Mouse (Mus musculus) liver, embryonic 13.5 days (tissue): ENCODE data around the gene Abcc4. TPM values are rescaled to one million over a fixed set of nuclear protein-coding genes. Genes with fewer than 3 reads are reported as not detected.
A peak's percentile ranks its signal among the peaks of the same experiment; 100 is the strongest.

Experiments used
- ATAC-seq: fragments of 200-750 bp; cut with Nextera tagmentation; 2 replicates; pipeline ENCODE4 v1.8.0; 2017; ENCODE audit warnings: low read depth, mild to moderate bottlenecking, moderate number of reproducible peaks, moderate library complexity
- DNase-seq: peaks from one replicate; pipeline ENCODE4 v3.0.0; 2022
- H3K27ac ChIP-seq: fragments of 300-500 bp; sonication (generic); 2 replicates; pipeline ENCODE4 v1.5.1; 2015; ENCODE audit warnings: moderate library complexity, mild to moderate bottlenecking, inconsistent platforms
- H3K27me3 ChIP-seq: fragments of 300-500 bp; sonication (generic); 2 replicates; pipeline ENCODE4 v1.6.1; 2015; ENCODE audit warnings: mild to moderate bottlenecking, inconsistent platforms
- H3K36me3 ChIP-seq: fragments of 300-500 bp; sonication (generic); 2 replicates; pipeline ENCODE4 v1.6.1; 2015; ENCODE audit warnings: mild to moderate bottlenecking, inconsistent platforms
- H3K4me1 ChIP-seq: fragments of 300-500 bp; sonication (generic); replicated peaks from 2 replicates; pipeline ENCODE4 v1.6.1; 2015; ENCODE audit warnings: inconsistent platforms
- H3K4me2 ChIP-seq: fragments of 300-500 bp; sonication (generic); 2 replicates; pipeline ENCODE4 v1.6.1; 2015; ENCODE audit warnings: inconsistent platforms, mild to moderate bottlenecking, moderate library complexity
- H3K4me3 ChIP-seq: fragments of 300-500 bp; sonication (generic); replicated peaks from 2 replicates; pipeline ENCODE4 v1.5.1; 2015; ENCODE audit warnings: mild to moderate bottlenecking, inconsistent platforms
- H3K9ac ChIP-seq: fragments of 300-500 bp; sonication (generic); 2 replicates; pipeline ENCODE4 v1.6.1; 2015; ENCODE audit warnings: mild to moderate bottlenecking, inconsistent platforms
- H3K9me3 ChIP-seq: fragments of 300-500 bp; sonication (generic); replicated peaks from 2 replicates; pipeline ENCODE4 v1.6.1; 2016; ENCODE audit warnings: inconsistent platforms
- WGBS: fragments of 180-500 bp; shearing (Covaris S2); methylation state at CpG from one replicate; pipeline ENCODE4 v1.1.7; 2015; ENCODE audit not compliant: insufficient replicate concordance; 5-methylcytosine and 5-hydroxymethylcytosine counted together
- polyA plus RNA-seq: library from polyadenylated mRNA; unstranded; fragments of >200 nt; fragmentation: Nextera tagmentation; extraction: Ambion mirVana; gene quantifications from 2 replicates; pipeline ENCODE4 v1.2.1, GENCODE M21; 2015

Abcc4 gene
- polyA plus RNA-seq: 1.7 and 2.4 TPM in 2 replicates

DNA sequence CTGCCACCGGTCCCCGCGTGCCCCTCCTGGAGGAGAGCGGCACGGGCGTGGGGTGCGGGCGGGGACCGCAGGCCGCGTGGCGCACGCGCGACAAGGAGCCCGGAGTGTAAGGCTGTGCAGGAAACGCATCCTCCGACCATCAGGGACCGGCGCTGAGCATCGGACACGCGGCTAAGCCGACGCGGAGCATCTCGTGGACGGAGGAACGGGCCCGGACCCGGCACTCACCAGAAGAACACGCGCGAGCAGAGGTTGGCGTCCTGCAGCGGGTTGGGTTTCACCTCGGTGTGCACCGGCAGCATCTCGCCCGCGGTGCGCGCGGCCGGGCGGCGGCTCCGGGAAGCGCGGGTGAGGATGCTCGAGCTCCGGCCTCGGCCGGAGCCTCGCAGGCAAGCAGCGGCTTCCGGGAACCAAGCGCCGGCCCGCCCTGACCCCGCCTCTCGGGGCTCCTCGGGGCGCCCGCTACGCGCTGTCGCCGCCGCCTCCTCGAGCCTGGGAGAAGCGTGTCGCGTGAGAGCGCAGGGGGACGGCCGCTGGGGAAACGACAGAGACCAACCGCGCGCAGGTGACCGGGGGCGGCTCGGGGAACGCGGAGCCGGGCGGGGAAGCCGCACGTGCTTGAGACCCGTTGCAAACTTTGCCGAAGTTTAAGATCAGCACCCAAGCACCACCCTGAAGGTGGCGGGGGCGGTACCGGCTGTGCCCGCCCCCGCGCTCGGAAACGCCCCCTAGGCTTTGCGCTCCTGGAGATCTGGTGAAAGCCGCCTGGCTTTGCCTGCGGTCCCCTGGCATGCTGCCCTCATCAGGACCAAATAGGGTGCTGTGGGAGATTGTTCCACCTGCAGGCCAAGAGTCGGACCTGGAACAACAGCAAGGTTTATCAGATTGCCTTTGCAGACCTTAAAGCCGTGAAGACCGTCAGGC, at the start of gene Abcc4:
Gene Abcc4, minus strand, starts transcription at position 412 of the 924 bp plus-strand sequence.
- Histone ChIP-seq H3K27ac (peak within 1 kb of the TSS; percentile 59; the same call in 1 of the 2 replicates), H3K4me3 (peak within 1 kb of the TSS; percentile 77), H3K36me3 (no peaks in the 10 kb centered on the region), H3K4me1 (peaks cover 34% of the 10 kb centered on the region), H3K9ac (peak within 1 kb of the TSS; percentile 78), H3K4me2 (peak within 1 kb of the TSS; percentile 99), H3K27me3 (peaks cover 17% of the 10 kb centered on the region), H3K9me3 (no peaks in the 10 kb centered on the region)
- ATAC-seq (peak; percentile 93), DNase-seq (peak; percentile 80)
- under 1% methylated on average over 106 of the region's 106 CpGs for WGBS

DNA sequence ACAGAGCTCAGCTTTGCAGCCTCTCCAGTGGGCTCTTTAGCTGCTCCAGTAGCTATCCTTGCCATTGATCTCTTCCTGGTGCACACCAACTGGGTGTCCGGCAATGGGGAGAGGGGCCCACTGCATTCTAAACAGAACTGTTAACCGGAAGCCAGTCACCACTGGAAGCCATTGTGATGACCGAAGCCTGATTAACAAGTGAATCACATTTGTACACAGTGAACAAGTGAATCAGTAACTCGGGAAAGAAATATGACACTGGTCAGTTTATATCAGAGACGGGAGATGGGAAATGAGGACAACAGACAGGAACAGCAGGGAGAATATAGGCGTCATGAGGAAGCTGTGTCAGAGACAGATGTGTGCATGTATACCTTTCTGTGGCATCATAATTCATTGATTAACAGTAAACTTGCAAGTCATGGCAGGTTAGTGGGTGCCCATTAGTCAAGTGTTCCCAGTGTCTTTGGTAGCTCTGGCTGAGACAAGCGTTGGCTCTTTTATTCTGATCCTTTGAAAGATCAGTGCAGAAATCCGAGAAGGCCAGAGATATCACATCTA, 45.3 kb upstream of the Abcc4 start:
- Histone ChIP-seq H3K9me3 (no peaks in the 10 kb centered on the region), H3K9ac (no peak overlapping the region), H3K36me3 (no peaks in the 10 kb centered on the region), H3K4me3 (no peak overlapping the region), H3K4me1 (peaks cover 35% of the 10 kb centered on the region), H3K27me3 (0 out of 2 replicates have a peak, but pooled peaks cover 4% of the 10 kb centered on the region), H3K4me2 (peak overlapping the region; percentile 18), H3K27ac (peak overlapping the region; percentile 91)
- WGBS: 69% methylated on average over 8 of the region's 8 CpGs
- no peak for ATAC-seq
- DNase-seq: no peak

DNA sequence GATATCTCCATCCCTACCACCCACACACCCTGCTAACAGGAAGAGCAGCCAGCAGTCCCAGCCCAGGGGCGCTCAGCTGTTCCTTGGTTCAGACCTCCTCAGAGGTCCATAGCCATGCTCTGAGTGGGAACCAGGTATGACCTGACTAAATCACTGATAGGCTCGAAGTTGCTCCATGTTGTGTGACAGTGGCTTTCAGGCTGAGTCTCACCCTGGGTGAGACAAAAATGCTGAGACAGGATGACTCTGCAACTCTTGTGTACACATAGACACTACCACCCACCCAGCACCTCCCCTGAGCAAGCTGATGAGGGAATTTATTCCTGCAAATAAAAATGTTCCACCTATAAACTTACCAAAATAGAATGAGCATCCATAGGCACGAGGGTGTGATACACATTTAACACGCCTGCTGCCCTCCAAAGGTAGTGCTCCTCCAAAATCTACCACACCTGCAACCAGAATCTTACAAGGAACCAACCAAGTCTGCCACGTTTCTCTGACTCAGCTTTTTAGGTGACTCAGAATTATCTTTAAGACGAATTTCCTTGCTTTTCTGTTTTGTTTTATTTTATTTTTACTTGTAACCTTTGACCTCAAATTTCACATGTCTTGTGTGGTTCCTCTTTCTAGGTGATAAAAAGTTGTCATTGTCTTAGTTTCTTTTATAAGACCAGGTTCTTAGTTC, 44.6 kb upstream of the Abcc4 start:
- no peak overlapping the region for H3K4me3 ChIP-seq
- DNase-seq (peak; percentile 73), ATAC-seq (peak; percentile 99)
- H3K9me3 ChIP-seq: no peaks in the 10 kb centered on the region
- H3K4me2 ChIP-seq: peak overlapping the region; percentile 45
- no peaks in the 10 kb centered on the region for H3K36me3 ChIP-seq
- peak overlapping the region; percentile 49 for H3K9ac ChIP-seq
- H3K27me3 ChIP-seq: 0 out of 2 replicates have a peak, but pooled peaks cover 4% of the 10 kb centered on the region
- H3K4me1 ChIP-seq: peaks cover 35% of the 10 kb centered on the region
- WGBS: 43% methylated on average over 6 of the region's 6 CpGs
- H3K27ac ChIP-seq: peak overlapping the region; percentile 91

- Histone ChIP-seq H3K27me3 (0 out of 2 replicates have a peak, but pooled peaks cover 4% of the 10 kb centered on the region), H3K9me3 (no peaks in the 10 kb centered on the region), H3K4me2 (no peak overlapping the region), H3K27ac (peak overlapping the region; percentile 91), H3K9ac (no peak overlapping the region), H3K36me3 (no peaks in the 10 kb centered on the region), H3K4me3 (no peak overlapping the region), H3K4me1 (peaks cover 35% of the 10 kb centered on the region)
- 48% methylated on average over 4 of the region's 4 CpGs for WGBS
- ATAC-seq (no peak), DNase-seq (no peak)
Measured at GRCm38 (mm10) chr14:118749715-118750114, 43.7 kb upstream of the Abcc4 start.

DNA sequence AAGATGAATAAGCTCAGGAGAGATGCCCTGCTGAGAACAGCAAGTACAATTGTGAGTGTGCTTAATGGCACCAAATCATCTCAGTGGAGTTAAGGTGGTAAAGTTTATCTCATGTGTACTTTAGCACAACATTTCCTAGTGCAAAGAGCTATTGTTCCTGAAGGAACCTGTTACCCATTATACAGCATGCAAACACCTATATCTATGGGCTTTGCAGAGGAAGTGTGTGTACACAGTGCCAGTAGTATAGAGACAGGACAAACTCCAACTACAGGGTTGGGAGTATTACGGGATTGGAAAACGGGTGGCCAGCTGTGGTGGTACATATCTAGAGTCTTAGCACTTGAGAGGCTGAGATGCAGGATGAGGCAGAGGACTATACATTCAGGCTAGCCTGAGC, 43.0 kb upstream of the Abcc4 start:
- DNase-seq: no peak
- Histone ChIP-seq H3K36me3 (no peaks in the 10 kb centered on the region), H3K4me3 (no peak overlapping the region), H3K9me3 (no peaks in the 10 kb centered on the region), H3K9ac (no peak overlapping the region), H3K27me3 (0 out of 2 replicates have a peak, but pooled peaks cover 4% of the 10 kb centered on the region), H3K4me2 (no peak overlapping the region), H3K27ac (no peak overlapping the region), H3K4me1 (peaks cover 35% of the 10 kb centered on the region)
- 80% methylated on average over 2 of the region's 2 CpGs for WGBS
- ATAC-seq: no peak

GRCm38 (mm10) chr14:118742862-118743261, 36.8 kb upstream of the Abcc4 start:
- WGBS: 44% methylated on average over 5 of the region's 5 CpGs
- no peak overlapping the region for H3K27ac ChIP-seq
- H3K36me3 ChIP-seq: no peaks in the 10 kb centered on the region
- H3K4me1 ChIP-seq: no peaks in the 10 kb centered on the region; the same call in 1 of the 2 replicates
- no peak for ATAC-seq
- no peaks in the 10 kb centered on the region for H3K9me3 ChIP-seq
- H3K27me3 ChIP-seq: no peaks in the 10 kb centered on the region
- H3K4me2 ChIP-seq: no peak overlapping the region
- no peak overlapping the region for H3K9ac ChIP-seq
- H3K4me3 ChIP-seq: no peak overlapping the region
- DNase-seq: no peak

DNA sequence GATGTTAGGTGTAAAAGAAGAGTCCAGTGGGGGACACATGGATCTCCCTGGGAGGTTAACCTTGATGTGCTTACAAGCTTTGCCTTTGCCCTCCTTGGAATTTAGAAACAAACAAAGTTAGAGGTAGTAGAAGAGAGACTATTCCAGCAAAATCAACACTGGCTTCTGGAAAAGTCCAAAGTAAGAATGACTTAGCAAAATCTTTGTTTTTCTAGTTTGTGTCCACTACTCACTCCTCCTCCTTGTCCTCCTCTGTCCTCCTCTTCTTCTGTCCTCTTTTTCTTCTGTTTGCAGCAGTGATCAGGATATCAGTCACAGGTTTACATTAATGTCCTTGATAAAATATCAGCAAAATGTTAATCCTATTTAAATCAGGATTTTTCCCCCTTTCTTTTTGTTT, 35.8 kb upstream of the Abcc4 start:
- H3K27ac ChIP-seq: no peak overlapping the region
- H3K9ac ChIP-seq: no peak overlapping the region
- no peak overlapping the region for H3K4me2 ChIP-seq
- DNase-seq (no peak), ATAC-seq (no peak)
- no peaks in the 10 kb centered on the region for H3K9me3 ChIP-seq
- H3K4me3 ChIP-seq: no peak overlapping the region
- H3K27me3 ChIP-seq: no peaks in the 10 kb centered on the region
- H3K4me1 ChIP-seq: no peaks in the 10 kb centered on the region; the same call in 1 of the 2 replicates
- H3K36me3 ChIP-seq: no peaks in the 10 kb centered on the region

DNA sequence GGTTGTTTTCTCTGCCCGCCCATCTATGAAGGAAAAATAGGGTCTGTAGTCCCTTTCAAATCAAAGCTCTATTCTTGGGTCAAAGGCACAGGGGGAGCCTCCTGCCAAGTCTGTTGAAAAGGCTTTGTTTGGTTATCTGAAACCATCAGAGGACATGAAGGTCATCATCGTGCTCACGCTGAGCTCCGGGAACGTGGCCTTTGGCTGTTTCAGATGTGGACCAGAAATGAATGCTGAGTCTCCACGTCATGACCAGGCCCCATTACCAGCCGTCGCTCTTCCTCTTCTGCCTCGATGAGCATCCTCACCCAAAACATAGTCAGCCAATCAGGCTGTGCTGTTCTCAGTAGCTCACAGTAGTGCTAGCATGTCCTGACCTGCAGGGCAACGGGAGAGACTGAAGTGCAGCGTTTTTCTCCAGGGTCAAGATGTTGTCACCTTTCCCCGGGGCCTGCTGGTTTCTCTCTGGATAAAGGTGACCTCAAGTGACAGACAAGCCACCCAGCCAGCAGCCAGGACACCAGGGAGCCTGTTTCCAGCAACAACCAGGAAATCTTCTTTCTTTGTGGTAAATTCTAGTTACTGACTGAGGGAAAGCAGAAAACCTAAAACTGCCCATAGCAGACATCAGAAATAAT, 31.4 kb upstream of the Abcc4 start:
- no peak overlapping the region for H3K4me2 ChIP-seq
- H3K36me3 ChIP-seq: no peaks in the 10 kb centered on the region
- no peaks in the 10 kb centered on the region for H3K27me3 ChIP-seq
- 55% methylated on average over 12 of the region's 12 CpGs for WGBS
- no peaks in the 10 kb centered on the region for H3K9me3 ChIP-seq
- H3K4me1 ChIP-seq: no peaks in the 10 kb centered on the region
- ATAC-seq (no peak), DNase-seq (no peak)
- H3K9ac ChIP-seq: no peak overlapping the region
- no peak overlapping the region for H3K4me3 ChIP-seq
- no peak overlapping the region for H3K27ac ChIP-seq

GRCm38 (mm10) chr14:118735114-118735513, 29.1 kb upstream of the Abcc4 start:
- Histone ChIP-seq H3K9me3 (no peaks in the 10 kb centered on the region), H3K36me3 (no peaks in the 10 kb centered on the region), H3K27ac (no peak overlapping the region), H3K9ac (no peak overlapping the region), H3K4me2 (no peak overlapping the region), H3K27me3 (no peaks in the 10 kb centered on the region), H3K4me3 (no peak overlapping the region), H3K4me1 (no peaks in the 10 kb centered on the region; the same call in 1 of the 2 replicates)
- DNase-seq: no peak
- no peak for ATAC-seq
- 54% methylated on average over 2 of the region's 2 CpGs for whole genome bisulfite sequencing

- Histone ChIP-seq H3K4me1 (no peaks in the 10 kb centered on the region; the same call in 1 of the 2 replicates), H3K27ac (no peak overlapping the region), H3K27me3 (no peaks in the 10 kb centered on the region), H3K9ac (no peak overlapping the region), H3K4me2 (no peak overlapping the region), H3K9me3 (no peaks in the 10 kb centered on the region), H3K4me3 (no peak overlapping the region), H3K36me3 (no peaks in the 10 kb centered on the region)
- ATAC-seq (no peak), DNase-seq (no peak)
- WGBS: 68% methylated on average over 5 of the region's 5 CpGs
Measured at GRCm38 (mm10) chr14:118733146-118733545, 27.1 kb upstream of the Abcc4 start.

- H3K36me3 ChIP-seq: no peaks in the 10 kb centered on the region
- no peaks in the 10 kb centered on the region for H3K27me3 ChIP-seq
- DNase-seq: no peak
- ATAC-seq: 0 out of 2 replicates have a peak, but pooled peaks have one; percentile 20
- no peak overlapping the region for H3K9ac ChIP-seq
- no peaks in the 10 kb centered on the region for H3K9me3 ChIP-seq
- H3K27ac ChIP-seq: no peak overlapping the region
- 31% methylated on average over 5 of the region's 5 CpGs for WGBS
- no peak overlapping the region for H3K4me2 ChIP-seq
- no peaks in the 10 kb centered on the region; the same call in 1 of the 2 replicates for H3K4me1 ChIP-seq
- H3K4me3 ChIP-seq: no peak overlapping the region
Measured at GRCm38 (mm10) chr14:118730631-118731030, 24.6 kb upstream of the Abcc4 start.
